Mouse (Mus musculus): ENCODE results near the gene Gjd3. TPM values are rescaled to one million over a fixed set of nuclear protein-coding genes. Genes with fewer than 3 reads are reported as not detected.
"Not testable (repeated sequence)": the region's sequence is repeated elsewhere in the genome, so short reads cannot be mapped to it uniquely, and the experiment has no call there.

Gene Gjd3
- polyA plus RNA-seq, 1 experiment from 2014 or later, result 0.61 TPM

DNA sequence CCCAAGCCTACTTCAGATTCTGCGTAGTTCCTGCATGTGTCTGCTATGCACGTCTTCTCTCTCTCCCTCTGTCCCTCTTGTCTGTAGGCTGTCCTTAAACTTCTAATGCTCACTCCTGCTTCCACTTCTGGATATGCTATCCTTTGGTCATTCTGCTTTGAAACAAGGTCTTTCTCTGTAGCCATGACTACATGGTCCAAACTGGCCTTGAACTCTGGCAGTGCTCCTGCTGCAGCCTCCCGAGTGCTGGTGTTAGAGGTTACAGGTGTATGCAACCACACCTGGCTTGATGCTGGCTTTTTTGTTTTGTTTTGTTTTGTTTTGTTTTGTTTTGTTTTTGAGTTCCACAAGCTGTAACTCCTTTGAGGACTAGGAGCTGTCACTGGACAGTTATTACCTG lies 48.4 kb downstream of the Gjd3 start:
- Histone ChIP-seq H3K4me2 (no peak overlapping the region), H3K27ac (no peak overlapping the region), H3K27me3 (no peaks in the 10 kb centered on the region), H3K9me3 (no peaks in the 10 kb centered on the region), H3K9ac (no peak overlapping the region), H3K36me3 (no peaks in the 10 kb centered on the region), H3K4me1 (peaks cover 93% of the 10 kb centered on the region), H3K4me3 (no peak overlapping the region)
- no peak for ATAC-seq (ENCODE audit: borderline replicate concordance, extremely low read depth, low FRiP score, low TSS enrichment)
- WGBS, result 80% methylated on average over 3 of the region's 3 CpGs

DNA sequence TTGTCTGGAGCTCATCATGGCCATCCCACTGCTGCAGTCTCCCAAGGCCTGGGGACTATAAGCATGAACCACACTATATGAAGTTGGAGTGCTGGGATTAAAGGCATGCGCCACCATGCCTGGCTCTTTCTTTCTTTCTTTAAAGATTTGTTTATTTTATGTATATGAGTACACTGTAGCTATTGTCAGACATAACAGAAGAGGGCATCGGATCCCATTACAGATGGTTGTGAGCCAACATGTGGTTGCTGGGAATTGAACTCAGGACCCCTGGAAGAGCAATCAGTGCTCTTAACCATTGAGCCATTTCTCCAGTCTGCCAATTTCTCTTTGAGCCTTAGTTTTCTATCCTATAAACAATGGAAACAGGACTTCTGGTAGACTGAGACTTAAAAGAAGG lies 49.0 kb downstream of the Gjd3 start:
- not testable (repeated sequence) for H3K4me2 ChIP-seq; H3K4me3 ChIP-seq; H3K27me3 ChIP-seq; H3K9ac ChIP-seq; ATAC-seq (ENCODE audit: borderline replicate concordance, extremely low read depth, low FRiP score, low TSS enrichment); H3K9me3 ChIP-seq; H3K36me3 ChIP-seq
- Histone ChIP-seq H3K4me1 (peaks cover 93% of the 10 kb centered on the region), H3K27ac (peak overlapping the region; percentile 95)
- WGBS, result 74% methylated on average over 2 of the region's 2 CpGs

DNA sequence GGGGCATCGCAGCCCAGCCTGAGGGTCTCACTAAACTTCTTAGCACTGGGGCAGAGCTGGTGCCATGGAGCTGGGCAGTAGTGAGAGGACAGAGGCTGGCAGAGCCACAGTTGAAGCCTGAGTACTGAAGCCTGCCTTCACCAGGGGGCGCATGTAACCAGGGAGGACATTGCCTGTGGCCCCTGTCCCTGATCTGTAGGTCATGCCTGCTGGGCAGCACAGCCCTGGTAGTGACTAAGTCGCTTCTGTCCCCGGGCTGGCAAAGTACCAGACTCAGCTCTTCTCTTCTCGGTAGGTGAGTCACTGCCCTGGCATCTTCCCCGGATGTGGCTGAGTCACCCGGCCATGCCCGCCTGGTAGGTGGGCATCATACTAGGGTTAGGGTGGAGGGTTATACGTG lies 49.7 kb downstream of the Gjd3 start:
- ATAC-seq (ENCODE audit: borderline replicate concordance, extremely low read depth, low FRiP score, low TSS enrichment), result no peak
- H3K9ac ChIP-seq, result no peak overlapping the region

DNA sequence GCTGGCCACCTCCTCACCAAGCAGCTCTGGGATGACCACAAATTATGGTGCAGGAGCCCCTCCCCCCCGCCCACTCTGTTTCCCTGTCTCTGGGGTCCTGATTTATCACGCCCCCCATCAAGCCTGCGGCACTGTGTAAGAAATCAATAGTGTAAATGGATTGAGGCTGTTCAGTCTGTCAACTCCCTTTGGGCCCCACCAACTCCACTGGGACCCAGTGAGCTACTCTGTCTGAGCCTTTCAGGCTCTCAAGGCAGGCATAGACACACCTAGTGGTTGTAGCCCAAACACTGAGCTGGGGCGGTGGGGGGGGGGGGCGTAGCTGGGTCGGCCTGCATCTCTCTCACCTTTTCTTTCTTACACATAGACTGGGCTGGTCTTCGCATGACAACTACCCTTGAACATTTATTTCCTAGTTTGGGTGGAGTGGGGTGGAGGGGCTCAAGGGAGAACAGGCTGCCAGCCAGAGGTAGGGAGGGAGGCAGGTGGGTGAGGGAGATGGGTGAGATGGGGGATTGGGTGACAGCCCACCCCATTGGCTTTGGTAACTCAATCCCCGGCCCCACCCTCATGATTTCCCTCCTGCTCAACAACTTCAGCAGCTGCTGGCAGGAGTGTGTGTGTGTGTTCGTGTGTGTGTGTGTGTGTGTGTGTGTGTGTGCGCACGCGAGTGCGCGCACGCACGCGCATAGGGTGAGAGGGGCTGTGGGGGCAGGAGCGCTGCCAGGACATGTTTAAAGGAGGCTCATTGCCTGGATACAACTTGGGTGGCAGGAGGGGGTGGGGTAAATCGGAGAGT lies 50.3 kb downstream of the Gjd3 start:
- H3K4me2 ChIP-seq, result peak overlapping the region; percentile 63
- H3K27ac ChIP-seq, result peak overlapping the region; percentile 95
- H3K4me1 ChIP-seq, result peaks cover 98% of the 10 kb centered on the region
- 0 out of 2 replicates have a peak overlapping the region, but pooled peaks have one; percentile 16 for H3K9ac ChIP-seq
- WGBS, result 13% methylated on average over 19 of the region's 19 CpGs
- H3K27me3 ChIP-seq, result no peaks in the 10 kb centered on the region
- no peaks in the 10 kb centered on the region for H3K36me3 ChIP-seq
- H3K4me3 ChIP-seq, result peak overlapping the region; percentile 2; the same call in 1 of the 2 replicates
- no peaks in the 10 kb centered on the region for H3K9me3 ChIP-seq
- ATAC-seq (ENCODE audit: borderline replicate concordance, extremely low read depth, low FRiP score, low TSS enrichment), result no peak

More for the DNA sequence above, 49.7 kb downstream of the Gjd3 start:
- H3K4me3 ChIP-seq, result peak overlapping the region; percentile 2; the same call in 1 of the 2 replicates
- no peaks in the 10 kb centered on the region for H3K27me3 ChIP-seq
- H3K9me3 ChIP-seq, result no peaks in the 10 kb centered on the region
- 31% methylated on average over 9 of the region's 9 CpGs for WGBS
- H3K4me1 ChIP-seq, result peaks cover 93% of the 10 kb centered on the region
- H3K4me2 ChIP-seq, result peak overlapping the region; percentile 37
- no peaks in the 10 kb centered on the region for H3K36me3 ChIP-seq
- peak overlapping the region; percentile 95 for H3K27ac ChIP-seq

Other genes starting within 250 kb of the Gjd3 start
- 35.6 and 35.8 TPM in 2 replicates for gene Thra, start 242.4 kb downstream of the Gjd3 start, polyA plus RNA-seq (2015; fragmentation: Nextera tagmentation; extraction: Ambion mirVana)
- gene Nr1d1, start 207.7 kb downstream of the Gjd3 start, polyA plus RNA-seq (2015; fragmentation: Nextera tagmentation; extraction: Ambion mirVana), result 1.0 and 1.5 TPM in 2 replicates
- 21.1 and 21.2 TPM in 2 replicates for gene Msl1, start 187.5 kb downstream of the Gjd3 start, polyA plus RNA-seq (2015; fragmentation: Nextera tagmentation; extraction: Ambion mirVana)
- 35.7 and 37.9 TPM in 2 replicates for gene Casc3, start 178.1 kb downstream of the Gjd3 start, polyA plus RNA-seq (2015; fragmentation: Nextera tagmentation; extraction: Ambion mirVana)
- gene Rapgefl1, start 146.2 kb downstream of the Gjd3 start, polyA plus RNA-seq (2015; fragmentation: Nextera tagmentation; extraction: Ambion mirVana), result 0.86 and 1.4 TPM in 2 replicates
- 3.7 and 4.1 TPM in 2 replicates for gene Wipf2, start 119.4 kb downstream of the Gjd3 start, polyA plus RNA-seq (2015; fragmentation: Nextera tagmentation; extraction: Ambion mirVana)
- gene Cdc6, start 75.2 kb downstream of the Gjd3 start, polyA plus RNA-seq (2015; fragmentation: Nextera tagmentation; extraction: Ambion mirVana), result 41.3 and 42.5 TPM in 2 replicates
- gene Rara, start 55.2 kb downstream of the Gjd3 start, polyA plus RNA-seq (2015; fragmentation: Nextera tagmentation; extraction: Ambion mirVana), result 36.5 and 38.4 TPM in 2 replicates
- gene Top2a, start 41.2 kb upstream of the Gjd3 start, polyA plus RNA-seq (2015; fragmentation: Nextera tagmentation; extraction: Ambion mirVana), result 276 and 280 TPM in 2 replicates
- gene Igfbp4, start 58.2 kb upstream of the Gjd3 start, polyA plus RNA-seq (2015; fragmentation: Nextera tagmentation; extraction: Ambion mirVana), result 498 and 524 TPM in 2 replicates
- 0.21 and 0.42 TPM in 2 replicates for gene Tns4, start 106.3 kb upstream of the Gjd3 start, polyA plus RNA-seq (2015; fragmentation: Nextera tagmentation; extraction: Ambion mirVana)
- gene Ccr7, start 172.1 kb upstream of the Gjd3 start, polyA plus RNA-seq (2015; fragmentation: Nextera tagmentation; extraction: Ambion mirVana), result 0.13 and 0.29 TPM in 2 replicates
- gene Smarce1, start 248.0 kb upstream of the Gjd3 start, polyA plus RNA-seq (2015; fragmentation: Nextera tagmentation; extraction: Ambion mirVana), result 217 and 224 TPM in 2 replicates